Mouse (Mus musculus) forebrain, embryonic 13.5 days (tissue): ENCODE data around the gene Zfp758. TPM values are rescaled to one million over a fixed set of nuclear protein-coding genes. Genes with fewer than 3 reads are reported as not detected.
"Not testable (repeated sequence)": the region's sequence is repeated elsewhere in the genome, so short reads cannot be mapped to it uniquely, and the experiment has no call there.

ENCODE experiments used
- ATAC-seq: fragments of 200-750 bp; cut with Nextera tagmentation; 2 replicates; pipeline ENCODE4 v1.8.0; 2017
- H3K27ac ChIP-seq: fragments of 300-500 bp; sonication (generic); 2 replicates; pipeline ENCODE4 v1.5.1; 2015; ENCODE audit warnings: inconsistent platforms, mild to moderate bottlenecking, moderate library complexity
- H3K27me3 ChIP-seq: fragments of 300-500 bp; sonication (generic); 2 replicates; pipeline ENCODE4 v1.6.1; 2015; ENCODE audit warnings: mild to moderate bottlenecking, inconsistent platforms
- H3K36me3 ChIP-seq: fragments of 300-500 bp; sonication (generic); 2 replicates; pipeline ENCODE4 v1.6.1; 2015; ENCODE audit warnings: mild to moderate bottlenecking, inconsistent platforms; ENCODE audit not compliant: poor library complexity, severe bottlenecking
- H3K4me1 ChIP-seq: fragments of 300-500 bp; sonication (generic); 2 replicates; pipeline ENCODE4 v1.6.1; 2015; ENCODE audit warnings: inconsistent platforms
- H3K4me2 ChIP-seq: fragments of 300-500 bp; sonication (generic); 2 replicates; pipeline ENCODE4 v1.6.1; 2015; ENCODE audit warnings: inconsistent platforms, mild to moderate bottlenecking, moderate library complexity
- H3K4me3 ChIP-seq: fragments of 300-500 bp; sonication (generic); 2 replicates; pipeline ENCODE4 v1.5.1; 2015; ENCODE audit warnings: mild to moderate bottlenecking, inconsistent platforms
- H3K9ac ChIP-seq: fragments of 300-500 bp; sonication (generic); 2 replicates; pipeline ENCODE4 v1.6.1; 2015; ENCODE audit warnings: mild to moderate bottlenecking, inconsistent platforms
- H3K9me3 ChIP-seq: fragments of 300-500 bp; sonication (generic); replicated peaks from 2 replicates; pipeline ENCODE4 v1.6.1; 2016; ENCODE audit warnings: inconsistent platforms
- WGBS: fragments of 180-500 bp; shearing (Covaris S2); methylation state at CpG from one replicate; pipeline ENCODE4 v1.1.7; 2015; 5-methylcytosine and 5-hydroxymethylcytosine counted together
- polyA plus RNA-seq: library from polyadenylated mRNA; unstranded; fragments of >200 nt; fragmentation: Nextera tagmentation; extraction: Ambion mirVana; gene quantifications from 2 replicates; pipeline ENCODE4 v1.2.1, GENCODE M21; 2015

Gene Zfp758
- polyA plus RNA-seq: 9.5 and 10.6 TPM in 2 replicates

DNA sequence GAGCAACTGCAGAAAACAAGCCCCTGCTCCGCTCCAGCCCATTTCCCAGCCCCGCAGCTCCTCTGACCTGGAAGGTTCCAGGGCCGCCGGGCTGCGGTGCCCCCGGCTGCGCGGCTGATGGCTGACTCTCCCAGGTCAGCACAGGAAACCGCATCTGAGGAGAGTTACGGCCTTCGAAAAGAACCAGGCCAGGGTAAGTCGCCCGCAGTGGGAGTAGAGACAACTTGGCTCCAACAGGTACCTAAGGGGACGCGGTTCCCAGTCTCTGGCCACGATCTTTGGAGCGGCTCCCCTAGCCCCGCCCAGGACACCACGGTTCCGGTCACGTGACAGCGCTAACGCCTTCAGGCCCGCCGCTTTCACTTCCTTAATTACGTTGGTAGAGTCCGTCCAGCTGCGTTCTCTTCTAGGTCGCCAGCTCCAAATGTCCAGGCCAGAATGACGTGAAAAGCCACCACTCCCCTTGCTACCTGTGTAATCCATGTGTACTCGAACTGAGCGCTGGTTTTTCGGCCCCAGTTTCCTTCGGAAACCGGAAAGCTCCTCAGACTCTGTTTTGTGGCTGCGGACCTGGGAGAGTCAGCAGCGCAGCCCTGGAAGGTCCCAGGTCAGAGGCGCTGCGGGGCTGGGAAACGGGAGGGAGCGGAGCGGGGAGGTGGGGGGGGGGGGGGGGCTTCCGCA, at the start of gene Zfp758, which contains the start of gene Zfp944:
Gene Zfp758, plus strand, starts transcription at position 353 of the 681 bp plus-strand sequence.
Gene Zfp944, minus strand, starts transcription at position 300 of the 681 bp plus-strand sequence.
- peaks cover 27% of the 10 kb centered on the region for H3K36me3 ChIP-seq
- not testable (repeated sequence) for H3K27me3 ChIP-seq, H3K9me3 ChIP-seq
- peak within 1 kb of the TSS; percentile 61; the same call in 1 of the 2 replicates for H3K27ac ChIP-seq
- peak within 1 kb of the TSS; percentile 70 for H3K9ac ChIP-seq
- H3K4me1 ChIP-seq: peaks cover 19% of the 10 kb centered on the region
- peak within 1 kb of the TSS; percentile 65 for H3K4me2 ChIP-seq
- H3K4me3 ChIP-seq: peak within 1 kb of the TSS; percentile 55
- WGBS: under 1% methylated on average over 32 of the region's 43 CpGs
- ATAC-seq: peak; percentile 97

DNA sequence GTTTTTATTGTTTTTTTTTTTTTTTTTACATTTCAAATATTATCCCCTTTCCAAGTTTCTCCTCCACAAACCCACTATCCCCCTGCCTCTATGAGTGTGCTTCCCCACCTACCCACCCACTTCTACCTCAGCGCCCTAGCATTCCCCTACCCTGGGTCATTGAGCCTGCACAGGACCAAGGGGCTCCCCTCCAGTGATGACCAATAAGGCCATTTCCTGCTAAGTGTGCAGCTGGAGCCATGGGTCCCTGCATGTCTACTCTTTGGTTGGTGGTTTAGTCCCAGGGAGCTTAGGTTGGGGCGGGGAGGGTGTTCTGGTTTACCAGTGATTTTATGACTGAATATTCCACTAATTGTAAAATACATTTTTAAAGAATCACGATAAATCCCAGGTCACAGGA, 47.0 kb upstream of the Zfp758 start:
- peak; percentile 71 for ATAC-seq
- H3K27ac ChIP-seq, H3K36me3 ChIP-seq, H3K27me3 ChIP-seq, H3K4me1 ChIP-seq, H3K9me3 ChIP-seq: not testable (repeated sequence)
- 0% methylated on average over 3 of the region's 3 CpGs for whole genome bisulfite sequencing
- Histone ChIP-seq H3K9ac (peak overlapping the region; percentile 76), H3K4me2 (peak overlapping the region; percentile 58), H3K4me3 (peak overlapping the region; percentile 59)

DNA sequence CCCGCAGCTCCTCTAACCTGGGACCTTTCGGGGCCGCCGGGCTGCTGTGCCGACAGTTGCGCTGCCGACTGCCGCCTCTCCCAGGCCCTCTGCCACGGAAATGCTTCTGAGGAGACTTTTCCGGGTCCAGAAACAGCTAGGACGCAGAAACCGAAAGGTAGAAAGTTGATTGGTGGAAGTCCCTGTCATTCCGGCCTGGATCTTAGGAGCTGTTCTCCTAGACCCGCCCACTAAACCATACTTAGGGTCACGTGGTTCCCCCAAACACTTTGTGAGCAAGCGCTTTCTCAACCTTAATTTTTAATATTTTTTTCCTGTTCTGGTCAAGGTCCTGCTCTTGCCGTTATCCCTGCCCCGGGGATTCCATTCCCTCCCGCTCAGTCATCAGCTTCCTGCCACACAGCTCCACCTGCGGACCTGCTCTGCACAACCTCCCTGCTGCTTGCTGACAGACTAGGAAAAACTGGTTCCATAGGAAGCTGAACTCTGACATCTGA, 46.5 kb upstream of the Zfp758 start, which contains the start of gene CT030661.1:
Gene CT030661.1, minus strand, starts transcription at position 108 of the 497 bp plus-strand sequence.
- Histone ChIP-seq H3K9ac (peak within 1 kb of the TSS; percentile 76), H3K4me2 (peak within 1 kb of the TSS; percentile 58), H3K27ac (peak within 1 kb of the TSS; percentile 31), H3K4me3 (peak within 1 kb of the TSS; percentile 59)
- not testable (repeated sequence) for H3K4me1 ChIP-seq, H3K27me3 ChIP-seq, H3K9me3 ChIP-seq, H3K36me3 ChIP-seq
- peak; percentile 100 for ATAC-seq
- WGBS: under 1% methylated on average over 20 of the region's 20 CpGs

DNA sequence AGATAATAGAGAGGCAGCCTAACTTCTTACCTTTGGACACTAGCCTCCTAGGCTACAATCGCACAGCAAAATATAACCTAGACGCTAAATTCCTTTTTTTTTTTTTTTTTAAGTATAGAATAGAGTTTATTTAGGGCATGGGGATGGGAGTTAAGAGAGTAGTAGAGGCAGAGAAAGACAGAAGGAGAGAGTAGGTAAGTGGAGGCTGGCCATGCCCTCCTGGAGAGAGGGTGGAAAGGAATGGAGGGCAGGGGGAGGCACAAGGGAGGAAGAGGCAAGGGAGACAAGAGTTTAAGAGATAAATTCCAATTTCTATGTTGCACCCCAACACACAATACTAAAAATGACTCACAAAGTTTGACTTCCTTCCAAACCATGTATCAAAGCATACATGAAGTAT, 46.0 kb upstream of the Zfp758 start:
- Histone ChIP-seq H3K9ac (peak overlapping the region; percentile 76), H3K4me2 (peak overlapping the region; percentile 58), H3K4me3 (peak overlapping the region; percentile 59)
- not testable (repeated sequence) for H3K4me1 ChIP-seq, H3K27me3 ChIP-seq, H3K27ac ChIP-seq, ATAC-seq, H3K36me3 ChIP-seq, H3K9me3 ChIP-seq
- 8% methylated on average over 2 of the region's 2 CpGs for WGBS

DNA sequence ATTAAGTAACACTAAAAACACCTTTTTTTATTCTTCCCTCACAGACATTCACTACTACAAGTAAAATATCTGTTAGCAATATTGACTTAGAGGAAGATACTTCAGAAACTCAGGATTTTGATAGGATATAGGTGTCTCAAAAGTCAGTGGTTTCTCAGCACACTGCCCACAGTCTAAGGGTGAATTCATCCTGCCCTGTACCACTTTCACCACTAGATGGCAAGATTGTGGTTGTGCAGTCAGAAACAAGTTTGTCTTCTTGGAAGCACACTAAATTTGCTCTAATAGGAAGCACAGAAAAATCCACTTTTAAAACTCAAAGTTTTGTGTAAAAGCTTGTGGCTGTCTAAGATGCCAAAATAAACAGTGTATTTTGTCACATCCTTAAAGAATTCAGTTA, 8.5 kb upstream of the Zfp758 start:
- Histone ChIP-seq H3K27ac (no peak overlapping the region), H3K9me3 (no peaks in the 10 kb centered on the region), H3K4me2 (no peak overlapping the region), H3K4me1 (no peaks in the 10 kb centered on the region), H3K4me3 (no peak overlapping the region), H3K36me3 (peaks cover 31% of the 10 kb centered on the region), H3K27me3 (no peaks in the 10 kb centered on the region), H3K9ac (no peak overlapping the region)
- no peak for ATAC-seq

DNA sequence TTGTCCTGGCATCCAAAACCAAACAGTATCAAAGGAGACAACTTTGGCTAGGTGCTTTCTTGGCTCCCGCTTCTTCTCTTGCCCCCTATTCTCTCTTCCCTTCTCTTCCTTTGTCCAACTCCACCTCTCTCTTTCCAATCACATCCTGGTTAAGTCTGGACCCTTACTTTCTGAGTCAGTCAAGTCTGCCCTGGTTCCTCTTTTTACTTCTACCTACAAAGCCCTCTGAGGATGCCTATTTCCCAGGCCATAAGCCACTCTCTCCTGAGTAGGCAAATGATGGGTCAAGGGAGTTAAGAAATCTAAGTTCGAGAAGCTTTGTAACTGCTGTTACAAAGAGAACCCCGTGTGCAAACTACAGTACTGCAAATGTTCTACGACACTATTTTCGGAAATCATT, 681 bp upstream of the Zfp758 start:
- Histone ChIP-seq H3K4me3 (peak overlapping the region; percentile 55), H3K27me3 (no peaks in the 10 kb centered on the region), H3K36me3 (peaks cover 27% of the 10 kb centered on the region), H3K4me2 (peak overlapping the region; percentile 65), H3K9ac (peak overlapping the region; percentile 67), H3K9me3 (peaks cover 9% of the 10 kb centered on the region), H3K27ac (no peak overlapping the region), H3K4me1 (peaks cover 19% of the 10 kb centered on the region)
- ATAC-seq: peak; percentile 6; the same call in 1 of the 2 replicates
- WGBS: 32% methylated on average over 5 of the region's 5 CpGs

DNA sequence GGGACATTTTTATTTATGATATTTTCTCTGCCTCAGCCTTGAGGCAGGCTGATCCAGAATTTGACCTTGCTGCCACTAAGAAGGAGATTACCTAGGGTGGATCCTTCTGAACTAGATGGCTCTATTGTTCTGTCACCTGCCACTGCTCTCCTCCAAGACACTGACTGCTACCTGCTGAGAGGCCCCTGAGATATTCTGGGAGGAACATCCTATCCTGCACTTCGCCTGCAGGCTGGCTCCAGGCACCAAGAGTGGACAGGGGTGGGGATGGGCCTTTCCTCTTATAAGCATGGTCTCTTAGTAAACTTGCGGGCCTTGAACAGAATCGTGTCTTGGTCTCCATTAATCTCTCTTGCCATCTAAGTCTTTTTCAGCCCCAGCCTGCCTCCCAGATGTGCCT, 2.6 kb downstream of the Zfp758 start:
- H3K36me3 ChIP-seq: peaks cover 25% of the 10 kb centered on the region
- no peak overlapping the region for H3K27ac ChIP-seq
- H3K4me3 ChIP-seq: no peak overlapping the region
- ATAC-seq: no peak
- no peak overlapping the region for H3K4me2 ChIP-seq
- WGBS: 94% methylated on average over 3 of the region's 3 CpGs
- peaks cover 21% of the 10 kb centered on the region for H3K9me3 ChIP-seq
- peaks cover 19% of the 10 kb centered on the region for H3K4me1 ChIP-seq
- H3K9ac ChIP-seq: no peak overlapping the region
- no peaks in the 10 kb centered on the region for H3K27me3 ChIP-seq

DNA sequence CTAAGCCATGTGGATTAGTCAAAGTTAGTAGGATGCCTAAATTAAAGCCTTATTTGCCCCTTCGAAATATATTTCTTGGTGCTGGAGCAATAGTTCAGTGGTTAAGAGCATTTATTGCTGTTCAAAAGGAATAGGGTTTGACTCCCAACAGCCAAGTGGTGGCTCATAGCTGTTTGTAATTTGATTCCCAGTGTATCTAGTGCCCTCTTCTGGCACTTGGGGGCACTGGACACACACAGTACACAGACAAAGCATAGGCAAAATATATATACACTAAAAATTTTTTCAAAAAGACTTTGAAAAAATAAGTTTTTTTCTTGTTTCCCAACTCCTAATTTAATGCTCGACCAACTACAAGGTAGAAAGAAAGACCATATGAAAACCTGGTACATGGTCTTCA, 49.5 kb downstream of the Zfp758 start:
- H3K4me1 ChIP-seq: no peaks in the 10 kb centered on the region
- no peaks in the 10 kb centered on the region for H3K9me3 ChIP-seq
- WGBS: 81% methylated on average over 2 of the region's 2 CpGs
- H3K27ac ChIP-seq: no peak overlapping the region
- H3K36me3 ChIP-seq: no peaks in the 10 kb centered on the region
- no peak overlapping the region for H3K4me2 ChIP-seq
- ATAC-seq: no peak
- no peak overlapping the region for H3K9ac ChIP-seq
- H3K4me3 ChIP-seq: no peak overlapping the region
- no peaks in the 10 kb centered on the region for H3K27me3 ChIP-seq

DNA sequence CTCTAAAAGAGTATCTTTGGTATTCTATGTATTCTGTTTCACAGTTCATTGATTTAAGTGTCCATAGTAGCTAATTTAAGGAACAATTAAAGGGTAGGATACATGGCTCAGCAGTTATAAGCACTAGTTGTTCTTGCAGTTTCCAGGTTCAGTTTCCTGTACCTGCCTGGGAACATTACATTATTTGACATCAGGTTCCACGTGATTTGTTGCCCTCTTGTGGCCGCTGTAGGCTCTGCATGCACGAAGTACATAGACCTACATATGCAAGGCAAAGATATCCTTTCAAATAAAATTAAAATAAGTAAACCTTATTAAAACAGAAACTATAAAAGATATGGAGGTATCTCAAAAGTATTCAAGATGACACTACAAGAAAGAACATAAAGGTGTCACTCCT, 56.3 kb downstream of the Zfp758 start:
- Histone ChIP-seq H3K9me3 (no peaks in the 10 kb centered on the region), H3K27ac (no peak overlapping the region), H3K4me2 (no peak overlapping the region), H3K36me3 (no peaks in the 10 kb centered on the region), H3K4me1 (no peaks in the 10 kb centered on the region), H3K4me3 (no peak overlapping the region), H3K27me3 (no peaks in the 10 kb centered on the region), H3K9ac (no peak overlapping the region)
- peak; percentile 61; the same call in 1 of the 2 replicates for ATAC-seq
- 0% methylated on average over 3 of the region's 3 CpGs for WGBS

DNA sequence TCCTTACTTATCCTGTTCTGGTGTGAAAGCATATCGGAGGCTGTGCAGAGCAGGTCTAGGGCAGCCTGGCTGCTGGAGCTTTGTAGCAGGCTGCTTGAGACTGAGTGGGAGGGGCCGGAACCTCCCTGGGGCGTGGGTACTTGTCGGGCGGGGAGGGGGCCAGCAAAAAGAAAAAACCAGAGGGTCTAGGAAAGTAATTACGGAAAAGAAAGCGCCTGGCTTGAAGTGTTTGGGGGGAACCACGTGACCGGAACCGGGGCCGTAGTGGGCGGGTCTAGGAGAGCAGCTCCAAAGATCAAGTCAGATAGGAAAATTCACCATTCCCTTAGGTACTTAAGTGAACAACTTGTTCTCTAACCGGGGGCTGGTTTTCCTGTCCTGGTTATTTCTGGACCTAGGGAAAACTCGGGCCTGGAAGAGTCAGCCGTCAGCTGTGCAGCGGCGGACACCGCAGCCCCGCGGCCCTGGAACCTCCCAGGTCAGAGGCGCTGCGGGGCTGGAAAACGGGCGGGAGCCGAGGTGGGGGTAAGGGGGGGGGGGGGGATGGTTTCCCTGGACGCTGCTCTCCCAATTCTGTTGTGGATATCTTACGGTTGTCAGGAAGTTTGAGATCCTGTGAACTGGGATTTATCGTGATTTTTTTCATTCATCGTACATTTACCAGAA, 62.8 kb downstream of the Zfp758 start, which contains the start of gene Zfp946:
Gene Zfp946, plus strand, starts transcription at position 271 of the 666 bp plus-strand sequence.
- no peaks in the 10 kb centered on the region for H3K36me3 ChIP-seq
- H3K9ac ChIP-seq: peak within 1 kb of the TSS; percentile 72
- H3K27me3 ChIP-seq: no peaks in the 10 kb centered on the region
- peak within 1 kb of the TSS; percentile 57 for H3K4me3 ChIP-seq
- H3K9me3 ChIP-seq: no peaks in the 10 kb centered on the region
- peak within 1 kb of the TSS; percentile 65 for H3K4me2 ChIP-seq
- WGBS: 0% methylated on average over 29 of the region's 29 CpGs
- peaks cover 15% of the 10 kb centered on the region for H3K4me1 ChIP-seq
- H3K27ac ChIP-seq: peak within 1 kb of the TSS; percentile 73
- ATAC-seq: peak; percentile 98

DNA sequence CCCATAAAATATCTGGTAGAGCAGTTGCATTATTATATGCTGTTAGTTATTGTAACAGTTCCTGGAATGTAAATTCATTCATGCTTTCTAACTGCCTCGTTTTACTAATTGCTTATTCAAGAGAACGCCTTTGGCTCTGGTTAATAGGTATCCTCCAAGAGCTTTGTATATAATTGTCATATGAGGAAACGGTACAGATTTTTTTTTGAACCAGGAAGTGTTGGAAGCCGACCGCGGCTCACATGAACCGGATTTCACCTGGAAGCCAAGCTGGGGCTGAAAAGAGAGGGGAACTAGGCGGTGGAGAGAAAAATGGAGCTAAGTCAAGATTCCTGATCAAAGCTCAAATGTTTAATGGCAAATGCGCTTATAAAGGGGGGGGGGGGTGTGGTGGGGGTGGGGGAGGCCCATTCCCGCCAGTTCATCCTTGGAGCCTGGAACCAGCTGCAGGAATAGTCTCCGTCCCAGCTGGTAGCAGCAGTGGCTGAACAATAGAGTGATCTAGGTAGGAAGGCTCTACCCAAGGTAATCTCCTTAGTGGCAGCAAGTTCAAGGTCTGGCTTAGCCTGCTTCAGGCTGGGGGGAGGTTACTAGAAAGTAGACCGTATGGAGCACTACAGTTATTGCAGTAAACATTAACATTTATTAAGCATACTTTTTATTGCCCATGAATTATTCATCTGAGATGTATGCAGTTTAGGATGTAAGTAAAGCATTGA, 63.5 kb downstream of the Zfp758 start:
- H3K9me3 ChIP-seq: no peaks in the 10 kb centered on the region
- peak overlapping the region; percentile 72 for H3K9ac ChIP-seq
- H3K4me1 ChIP-seq: peaks cover 15% of the 10 kb centered on the region
- H3K4me3 ChIP-seq: peak overlapping the region; percentile 57
- ATAC-seq: no peak; the same call in 1 of the 2 replicates
- H3K4me2 ChIP-seq: peak overlapping the region; percentile 65
- 2% methylated on average over 12 of the region's 12 CpGs for WGBS
- H3K36me3 ChIP-seq: no peaks in the 10 kb centered on the region
- peak overlapping the region; percentile 73 for H3K27ac ChIP-seq
- H3K27me3 ChIP-seq: no peaks in the 10 kb centered on the region
